Mouse (Mus musculus): ENCODE data around the gene Dtx3.

Dtx3 gene

DNA sequence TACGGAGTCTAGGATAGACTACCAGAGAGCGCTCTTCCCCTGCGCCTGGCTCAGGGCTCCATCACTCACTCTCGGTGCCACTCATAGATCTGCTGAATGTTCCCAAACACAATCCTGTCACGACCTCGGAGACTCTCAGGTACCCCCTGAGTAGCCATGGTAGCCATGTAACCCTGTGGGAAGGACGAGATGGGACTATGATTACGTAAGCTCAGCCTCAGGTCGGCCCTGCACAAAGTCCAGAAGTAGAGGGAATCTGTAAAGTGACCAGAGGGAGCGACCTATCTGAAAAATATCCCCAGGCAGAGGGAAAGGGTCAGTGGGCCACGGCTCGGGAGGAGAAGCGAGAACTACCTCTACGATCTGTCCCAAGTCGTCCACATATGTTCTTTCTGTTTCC, 10.0 kb downstream of the Dtx3 start:
- no peak for DNase-seq (ENCODE audit: low spot score)

DNA sequence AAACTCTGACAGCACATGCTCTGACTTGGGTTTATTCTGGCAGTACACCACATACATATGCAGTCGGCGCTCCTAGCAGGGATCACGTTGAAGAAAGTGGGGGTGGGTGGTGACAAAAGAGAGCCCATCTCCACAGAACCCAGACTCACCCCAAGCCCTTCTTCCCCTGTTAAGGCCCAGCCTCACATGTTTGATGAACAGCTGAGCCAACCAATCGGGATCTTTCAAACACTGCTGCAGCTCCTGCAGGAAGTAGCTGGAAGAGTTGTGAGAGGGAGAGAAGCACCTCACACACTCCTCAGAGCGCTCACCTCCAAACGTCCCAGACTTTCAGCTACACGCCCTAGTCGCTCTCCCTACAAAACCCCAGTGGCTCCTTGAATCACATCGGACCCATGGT, 10.4 kb downstream of the Dtx3 start:
- no peak for DNase-seq (ENCODE audit: low spot score)

DNA sequence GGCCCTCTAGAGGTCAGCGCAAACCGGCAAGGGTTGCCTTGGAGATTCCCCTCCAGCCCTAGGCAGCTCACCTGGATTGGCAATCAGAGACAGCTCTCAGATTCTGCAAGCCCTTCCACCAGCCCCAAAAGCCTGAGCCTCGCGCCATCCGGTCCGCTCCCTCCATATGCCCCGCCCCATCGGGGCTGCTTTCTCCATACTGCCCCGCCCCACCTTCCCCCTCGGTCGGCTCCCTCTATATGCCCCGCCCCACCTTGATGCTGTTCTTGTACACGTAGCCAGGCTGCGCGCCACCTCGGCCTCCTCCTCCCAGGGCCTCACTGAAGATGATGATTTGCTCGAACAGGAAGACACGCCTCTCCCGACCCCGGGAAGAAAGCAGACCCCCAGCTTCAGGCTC, 11.8 kb downstream of the Dtx3 start:
- DNase-seq (ENCODE audit: low spot score): no peak

DNA sequence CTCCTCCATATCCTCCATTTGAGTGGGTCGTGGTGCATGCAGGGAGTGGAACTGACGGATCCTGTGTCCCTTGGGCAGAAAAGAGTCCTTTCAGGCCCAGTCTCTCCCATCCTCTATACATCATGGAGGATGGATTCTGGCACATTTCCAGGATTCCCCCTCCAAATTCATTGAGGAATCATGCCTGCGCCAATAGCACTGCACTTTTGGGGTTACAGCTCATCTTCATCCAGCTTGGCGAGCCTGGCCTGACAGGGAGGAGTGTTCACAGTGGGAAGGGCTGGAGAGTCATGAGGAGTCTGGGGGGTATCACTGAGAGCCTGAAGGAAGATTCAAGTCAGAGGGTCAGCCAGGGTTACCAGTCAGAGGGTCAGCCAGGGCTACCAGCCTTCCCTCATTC, 12.9 kb downstream of the Dtx3 start:
- DNase-seq (ENCODE audit: low spot score): no peak

DNA sequence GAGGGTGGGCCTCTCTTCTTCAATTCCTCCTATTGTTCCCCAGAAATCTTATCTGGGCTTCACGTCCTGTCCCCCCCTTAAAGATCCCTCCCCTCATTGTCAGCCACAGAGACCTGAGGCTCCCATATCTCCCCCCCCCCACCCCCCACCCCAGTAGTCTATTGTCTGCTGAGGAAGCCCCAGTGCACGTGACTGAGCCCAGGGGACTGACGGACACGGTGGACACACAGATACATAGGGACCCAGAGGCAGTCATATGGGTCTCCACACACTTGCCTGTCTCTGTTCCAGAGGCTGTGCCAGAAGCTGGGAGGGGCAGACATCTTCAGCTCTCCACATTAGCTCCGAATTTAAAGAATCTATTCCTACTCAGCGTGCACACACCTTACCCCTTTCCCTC, 14.0 kb downstream of the Dtx3 start:
- DNase-seq (ENCODE audit: low spot score): no peak

DNA sequence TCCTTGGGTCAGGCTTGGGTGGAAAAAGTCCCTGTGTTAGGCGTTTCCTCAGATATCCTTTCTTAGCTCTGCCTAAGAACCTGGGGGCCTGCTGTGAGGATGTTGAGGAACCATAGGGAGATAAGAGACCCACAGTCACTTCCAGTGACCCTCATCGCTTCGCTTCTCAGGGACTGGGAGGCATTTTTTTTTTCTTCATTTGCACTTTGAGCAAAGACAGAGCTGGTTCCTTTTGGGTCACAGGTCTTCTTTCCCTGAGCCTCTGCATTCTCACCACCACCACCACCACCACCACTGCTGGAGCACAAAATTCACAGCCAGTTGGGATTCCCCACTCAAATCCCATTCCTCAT, 14.9 kb downstream of the Dtx3 start:
- DNase-seq (ENCODE audit: low spot score): no peak

DNA sequence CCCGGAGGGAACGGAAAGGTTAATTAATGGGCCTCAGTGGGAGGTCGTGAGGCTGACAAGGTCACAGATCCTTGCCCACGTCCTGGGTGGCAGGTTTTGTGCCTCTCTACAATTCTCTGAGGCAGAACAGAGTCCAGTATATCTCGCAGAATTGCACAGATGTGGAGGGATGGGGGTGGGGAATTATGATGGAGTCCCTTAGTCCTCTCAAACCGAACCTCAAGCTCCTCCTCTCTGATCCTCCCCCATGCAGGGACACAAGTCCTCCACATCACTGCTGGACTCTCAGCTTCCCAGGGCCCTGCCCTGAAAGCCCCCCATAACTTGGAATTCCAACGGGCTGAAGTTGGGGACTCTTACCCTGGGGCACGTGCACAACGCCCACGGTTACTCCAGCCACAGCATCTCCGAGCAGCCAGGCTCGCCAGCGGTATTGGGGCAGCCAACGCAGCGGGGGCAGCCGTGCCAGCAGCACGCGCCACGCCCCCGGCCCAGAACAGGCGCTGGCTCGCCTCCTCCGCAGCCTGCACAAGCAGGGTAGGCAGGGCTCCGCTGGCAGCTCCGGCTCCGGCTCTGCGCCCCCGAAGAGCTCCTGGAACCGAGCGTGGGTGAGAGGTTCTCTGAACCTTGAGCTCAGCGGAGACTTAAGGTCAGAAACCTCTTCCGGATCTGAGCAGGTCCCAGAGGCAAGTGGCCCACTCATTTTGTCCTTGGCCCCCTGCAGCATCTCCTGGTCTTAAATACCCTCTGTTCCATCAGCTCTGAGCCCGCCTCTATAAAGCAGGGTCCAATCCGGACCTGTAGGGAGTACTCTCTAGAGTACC, 15.4 kb downstream of the Dtx3 start, which contains the start of gene Slc26a10:
TSS of gene Slc26a10 (minus strand) at position 775 of the 824 bp plus-strand sequence.
- no peak for DNase-seq (ENCODE audit: low spot score)

DNA sequence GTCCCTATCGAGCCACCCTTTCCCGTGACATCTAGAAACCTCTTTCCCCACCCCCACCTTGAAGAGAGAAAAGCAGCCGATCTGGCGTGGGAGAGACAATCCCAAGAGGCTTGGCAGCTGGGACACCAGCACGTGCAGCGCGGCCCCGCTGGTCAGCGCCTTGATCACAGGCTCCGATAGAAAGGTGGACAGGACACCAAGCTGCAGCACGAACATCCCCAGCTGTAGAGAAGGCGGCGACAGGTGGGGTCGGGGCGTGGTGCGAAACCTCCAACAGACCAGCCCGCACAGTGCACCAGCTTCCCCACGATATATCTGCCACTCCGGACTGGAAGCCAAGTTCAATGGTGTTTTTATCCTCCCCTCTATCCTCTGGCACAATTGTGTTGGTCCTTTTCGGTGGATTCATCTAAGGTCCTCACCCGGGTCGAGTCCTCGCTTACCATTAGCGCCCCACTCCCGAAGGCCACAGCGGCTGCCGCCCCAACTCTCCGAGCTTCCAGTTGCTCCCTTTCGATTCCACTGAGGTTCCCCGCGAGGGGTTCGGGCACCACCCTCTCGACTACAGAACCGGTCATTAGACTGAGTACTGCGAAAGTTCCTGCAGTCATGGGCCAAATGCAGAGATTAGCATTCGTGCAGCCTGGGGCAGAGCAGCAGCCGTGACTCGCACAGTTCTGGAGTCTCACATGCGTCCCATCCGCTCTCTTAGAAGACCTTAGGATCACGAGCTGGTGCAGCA, 17.1 kb downstream of the Dtx3 start:
- DNase-seq (ENCODE audit: low spot score): no peak

DNA sequence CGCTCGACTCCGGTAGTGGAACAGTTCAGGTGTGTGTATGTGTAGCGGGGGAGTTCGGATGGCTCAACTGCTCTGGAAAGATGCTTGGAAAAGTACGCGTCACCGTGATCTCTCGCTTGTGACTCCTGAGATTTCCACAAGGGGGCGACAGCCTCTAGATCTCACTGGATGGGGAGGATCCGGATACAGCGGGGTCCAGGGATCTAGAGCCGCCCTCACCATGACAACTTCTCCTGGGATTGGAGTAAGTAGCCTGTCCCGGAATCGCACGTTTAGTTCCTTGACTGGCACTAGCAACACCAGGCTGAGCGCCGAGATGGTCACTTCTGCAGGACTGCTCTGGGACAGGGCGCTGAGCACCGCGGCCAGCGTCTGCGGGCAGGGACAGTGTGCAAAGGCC, 17.8 kb downstream of the Dtx3 start:
- no peak for DNase-seq (ENCODE audit: low spot score)

DNA sequence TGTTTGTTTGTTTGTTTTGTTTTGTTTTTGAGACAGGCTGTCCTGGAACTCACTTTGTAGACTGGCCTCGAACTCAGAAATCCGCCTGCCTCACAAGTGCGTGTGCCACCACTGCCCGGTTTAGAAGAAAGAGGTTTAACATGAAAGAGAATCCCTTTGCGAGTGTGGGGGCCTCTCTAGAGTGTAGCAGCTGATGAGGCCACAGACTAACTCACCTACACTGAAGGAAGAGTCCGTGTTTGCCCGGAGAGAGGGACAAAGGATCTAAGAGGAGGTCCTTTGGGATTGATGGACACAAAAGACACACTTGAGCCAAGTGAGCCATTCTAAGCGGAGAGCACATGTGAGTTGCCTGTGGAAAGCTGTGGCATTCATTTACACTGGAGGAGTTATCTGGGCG, 18.3 kb downstream of the Dtx3 start:
- no peak for DNase-seq (ENCODE audit: low spot score)

DNA sequence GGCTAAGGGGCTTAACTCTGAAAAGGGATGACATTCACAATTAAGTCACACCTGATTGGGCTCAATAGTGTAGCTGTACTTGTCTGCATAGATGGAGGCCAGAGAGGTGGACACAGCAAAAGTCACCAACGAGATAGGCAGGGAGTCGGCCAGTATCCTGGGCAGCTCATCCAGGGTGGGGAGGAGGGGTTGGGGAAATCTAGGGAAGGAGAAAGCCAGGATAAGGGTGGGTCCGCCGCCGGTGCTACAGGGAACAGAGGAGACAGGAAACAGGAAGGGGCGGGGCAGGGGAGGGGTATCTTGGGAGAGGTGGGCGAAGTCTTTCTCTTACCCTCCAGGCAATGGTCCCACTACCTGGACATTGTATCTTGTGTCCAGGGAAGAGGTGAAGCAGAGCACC, 18.8 kb downstream of the Dtx3 start:
- DNase-seq (ENCODE audit: low spot score): no peak

DNA sequence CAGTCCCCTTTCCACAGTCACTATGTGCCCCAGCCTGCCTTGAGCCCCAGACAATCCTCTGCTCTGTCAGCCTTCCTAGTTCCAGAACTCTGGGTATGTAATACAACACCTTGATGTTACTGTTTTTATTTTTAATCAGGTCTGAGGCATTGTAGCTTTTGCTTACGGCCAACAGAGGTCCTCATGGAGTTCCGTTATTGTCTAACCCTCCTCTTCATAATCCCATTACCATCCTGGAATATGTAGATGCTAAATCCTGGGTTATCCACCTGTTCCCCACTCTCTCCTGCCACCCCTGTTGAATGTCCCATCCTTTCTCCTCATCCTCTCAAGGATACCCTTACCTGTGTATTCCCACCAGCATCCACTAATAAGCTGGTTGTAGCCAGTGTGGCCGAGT, 19.3 kb downstream of the Dtx3 start:
- no peak for DNase-seq (ENCODE audit: low spot score)

DNA sequence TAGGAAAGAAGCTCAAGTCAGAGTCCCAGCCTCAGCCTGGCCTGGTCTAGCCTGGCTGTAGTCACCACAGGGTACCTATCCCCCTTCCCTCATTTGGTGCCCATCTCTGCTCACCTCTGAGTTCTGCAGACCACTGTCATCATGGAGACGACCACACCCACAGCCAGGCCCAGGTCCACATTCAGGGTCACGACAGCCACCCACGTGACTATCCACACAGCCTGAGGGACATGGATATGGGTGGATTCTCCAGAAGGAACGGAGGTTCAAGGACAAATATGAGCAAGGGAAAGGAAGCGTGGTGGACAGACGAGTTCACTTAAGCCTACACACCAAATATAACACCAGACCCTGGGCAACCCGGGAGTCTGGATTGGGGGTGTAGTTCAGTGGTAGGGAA, 21.4 kb downstream of the Dtx3 start:
- DNase-seq (ENCODE audit: low spot score): no peak

DNA sequence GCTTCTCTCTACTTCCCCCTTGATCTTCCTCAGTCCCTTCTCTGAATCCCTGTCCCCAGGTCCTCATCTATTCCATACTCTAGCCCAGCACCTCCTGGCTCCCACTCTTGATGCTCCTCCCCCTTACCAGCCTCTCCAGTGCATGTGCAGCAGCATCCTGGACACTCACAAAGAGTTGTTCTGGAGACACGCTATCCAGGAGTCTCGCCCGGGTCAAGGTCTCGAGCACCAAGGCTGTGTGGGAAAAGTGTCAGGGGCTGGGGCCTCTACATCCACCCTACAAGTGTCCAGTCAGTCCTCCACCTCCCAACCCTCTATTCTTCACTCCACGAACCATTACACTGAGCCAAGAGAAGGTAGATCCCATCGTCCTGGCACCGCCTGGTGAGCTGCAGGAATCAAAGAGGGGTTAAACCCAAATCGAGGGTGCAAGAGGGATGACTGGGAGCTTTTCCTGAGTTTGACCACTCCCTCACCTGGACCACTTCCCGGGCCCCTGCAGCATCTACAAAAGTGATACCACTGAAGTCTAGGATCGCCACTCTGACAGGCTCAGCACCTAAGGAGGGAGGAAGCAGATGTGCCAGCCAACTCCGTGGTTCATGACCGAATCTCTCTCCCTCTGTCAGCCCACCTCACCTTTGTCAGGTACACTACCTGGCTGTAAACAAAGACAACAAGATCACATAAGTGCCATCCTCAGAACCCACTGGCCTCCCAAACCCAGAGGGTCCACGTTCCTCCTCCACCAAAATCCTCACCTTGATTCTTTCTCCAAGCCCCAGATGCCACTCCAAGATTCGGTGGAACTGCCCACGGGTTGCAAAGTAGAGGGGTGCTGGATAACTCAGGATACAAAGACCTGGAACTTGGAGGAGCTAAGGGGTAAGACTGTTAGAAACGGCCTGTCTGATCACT, 22.1 kb downstream of the Dtx3 start:
- DNase-seq (ENCODE audit: low spot score): no peak

DNA sequence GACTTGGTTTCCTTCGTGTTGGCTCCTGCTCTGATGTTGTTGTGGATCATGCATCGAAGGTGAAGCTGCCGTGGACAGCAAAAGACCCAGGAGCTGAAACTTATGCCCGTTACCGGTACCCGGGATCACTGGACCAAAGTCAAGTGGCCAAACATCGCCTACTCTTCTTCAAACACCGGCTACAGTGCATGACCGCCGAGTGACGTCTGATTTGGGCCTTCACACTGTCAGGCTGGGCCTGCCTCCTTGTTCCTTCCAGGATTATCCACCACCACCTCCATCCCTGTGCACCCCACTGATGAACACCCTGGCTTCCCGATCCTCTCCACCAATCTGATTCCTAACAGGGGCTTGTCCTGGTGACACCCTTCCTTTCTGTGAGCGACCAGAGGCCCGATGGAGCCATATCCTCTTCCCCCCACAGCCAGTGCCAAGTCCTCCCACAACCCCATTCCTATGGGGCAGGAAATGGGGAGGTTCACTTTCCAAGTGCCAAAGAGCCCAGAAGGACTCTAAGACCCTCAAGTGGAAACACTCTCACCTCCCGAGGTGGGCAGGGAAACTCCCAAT, 23.8 kb downstream of the Dtx3 start:
- DNase-seq (ENCODE audit: low spot score): no peak

DNA sequence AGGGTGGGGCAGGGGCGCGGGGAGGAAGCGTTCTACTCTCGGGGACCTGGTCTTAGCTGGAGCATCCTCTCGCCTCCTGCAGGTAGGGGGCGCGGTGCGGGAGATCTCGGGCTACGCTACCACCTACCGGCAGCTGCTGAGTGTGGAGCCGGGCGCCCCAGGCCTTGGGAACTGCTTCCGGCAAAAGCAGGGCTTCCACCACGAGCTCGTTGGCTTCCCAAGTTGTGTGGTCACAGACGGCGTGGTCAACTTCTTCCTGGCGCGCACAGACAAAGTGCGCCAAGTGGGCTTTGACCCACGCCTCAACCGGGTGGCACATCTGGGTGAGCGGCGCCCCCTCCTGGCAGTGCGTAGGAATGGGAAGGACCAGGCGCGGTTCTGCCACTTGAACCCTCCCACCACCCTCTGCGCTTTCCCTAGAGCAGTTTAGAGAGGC, 24.7 kb downstream of the Dtx3 start:
- DNase-seq (ENCODE audit: low spot score): peak; percentile 87

DNA sequence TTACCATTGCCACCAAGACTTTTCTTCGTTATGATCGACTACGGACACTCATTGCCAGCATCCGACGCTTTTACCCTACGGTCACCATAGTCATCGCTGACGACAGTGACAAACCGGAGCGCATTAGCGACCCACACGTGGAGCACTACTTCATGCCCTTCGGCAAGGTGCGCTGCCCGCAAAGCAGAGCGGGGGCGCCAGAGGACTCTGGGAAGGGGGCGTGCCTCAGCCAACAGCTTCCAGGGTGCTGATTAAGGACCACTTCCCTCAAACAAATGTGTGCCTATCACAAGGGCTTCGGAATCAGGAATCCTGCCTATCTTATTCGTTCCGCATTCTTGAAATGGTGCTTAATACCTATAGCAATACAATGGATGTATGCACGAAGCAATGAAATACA, 25.5 kb downstream of the Dtx3 start:
- no peak for DNase-seq (ENCODE audit: low spot score)

DNA sequence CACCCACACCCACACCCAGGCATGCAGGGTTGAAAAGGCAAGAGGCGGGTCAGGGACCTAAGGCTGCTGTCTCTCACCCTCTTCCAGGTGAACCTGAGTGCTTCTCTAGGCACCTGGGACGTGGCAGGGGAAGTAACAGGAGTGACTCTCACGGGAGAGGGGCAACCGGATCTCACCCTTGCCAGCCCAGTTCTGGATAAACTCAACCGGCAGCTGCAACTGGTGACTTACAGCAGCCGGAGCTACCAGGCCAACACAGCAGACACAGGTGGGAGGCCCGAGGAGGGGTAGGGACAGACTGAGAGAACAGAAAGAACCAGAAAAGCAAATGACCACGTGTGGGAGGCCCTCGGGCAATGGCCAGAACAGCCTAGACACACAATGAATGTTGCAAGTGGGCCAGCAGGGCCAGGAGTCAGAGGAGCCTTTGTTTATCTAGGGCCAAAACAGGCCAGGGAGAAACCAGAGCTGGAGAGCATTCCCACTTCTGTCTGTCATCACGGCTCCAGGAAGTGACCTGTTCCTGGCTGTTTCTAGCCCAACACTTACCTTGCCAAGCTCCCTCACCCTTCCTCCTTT, 27.8 kb downstream of the Dtx3 start:
- DNase-seq (ENCODE audit: low spot score): no peak

DNA sequence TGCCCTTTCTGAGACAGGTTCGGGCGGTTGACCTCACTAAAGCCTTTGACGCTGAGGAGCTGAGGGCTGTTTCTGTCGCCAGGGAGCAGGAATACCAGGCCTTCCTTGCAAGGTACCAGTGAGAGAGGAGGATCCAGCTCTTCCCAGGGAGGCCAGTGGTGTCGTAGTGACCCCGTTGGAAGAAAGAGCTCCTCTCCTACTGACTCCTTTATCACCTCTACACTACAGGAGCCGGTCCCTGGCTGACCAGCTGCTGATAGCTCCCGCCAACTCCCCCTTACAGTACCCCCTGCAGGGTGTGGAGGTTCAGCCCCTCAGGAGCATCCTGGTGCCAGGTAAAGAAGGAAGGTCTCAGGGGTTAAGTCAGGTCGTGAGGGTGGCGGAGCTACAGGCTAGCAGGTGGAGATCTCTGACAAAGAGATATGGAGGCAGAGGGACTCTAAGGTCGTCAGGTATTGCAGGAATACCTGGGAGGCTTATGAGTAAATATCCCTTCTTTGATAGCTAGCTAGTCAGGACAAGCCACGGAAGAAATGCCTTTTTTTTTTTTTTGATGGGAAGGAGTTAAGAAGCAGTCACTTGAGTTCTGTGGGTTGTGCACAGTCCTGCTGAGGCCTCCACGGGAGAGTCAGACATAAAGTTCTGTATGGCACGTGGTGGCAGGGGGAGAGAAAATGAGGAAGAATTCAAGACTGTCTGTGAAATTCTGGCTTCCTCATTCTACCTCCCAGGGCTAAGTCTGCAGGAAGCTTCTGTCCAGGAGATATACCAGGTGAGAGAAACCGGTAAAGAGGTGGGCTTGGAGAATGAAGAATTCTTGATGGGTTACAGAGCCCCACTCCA, 28.5 kb downstream of the Dtx3 start:
- DNase-seq (ENCODE audit: low spot score): no peak

DNA sequence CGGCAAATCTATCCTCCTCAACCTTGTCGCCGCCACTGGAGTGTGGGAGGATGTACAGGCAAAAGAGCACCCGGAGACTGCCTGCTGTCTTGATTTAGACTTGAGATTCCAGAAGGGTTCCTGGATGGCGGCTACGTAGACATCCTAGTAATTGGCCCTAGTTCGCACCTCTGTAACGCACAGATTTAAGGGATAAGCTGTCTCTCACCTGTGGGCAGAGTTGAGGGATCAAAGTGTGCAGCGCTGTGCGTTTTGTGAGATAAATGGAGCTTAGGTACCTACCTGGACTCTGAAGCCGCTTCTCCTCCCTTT, 29.2 kb downstream of the Dtx3 start:
- no peak for DNase-seq (ENCODE audit: low spot score)
